Mouse (Mus musculus): Measurements from ENCODE around the gene Hcrtr2. TPM values are rescaled to one million over a fixed set of nuclear protein-coding genes. Genes with fewer than 3 reads are reported as not detected.

Hcrtr2 gene
- total and polyA plus RNA-seq, 2 experiments from 2014 or later: 4.5 to 8.2 TPM

DNA sequence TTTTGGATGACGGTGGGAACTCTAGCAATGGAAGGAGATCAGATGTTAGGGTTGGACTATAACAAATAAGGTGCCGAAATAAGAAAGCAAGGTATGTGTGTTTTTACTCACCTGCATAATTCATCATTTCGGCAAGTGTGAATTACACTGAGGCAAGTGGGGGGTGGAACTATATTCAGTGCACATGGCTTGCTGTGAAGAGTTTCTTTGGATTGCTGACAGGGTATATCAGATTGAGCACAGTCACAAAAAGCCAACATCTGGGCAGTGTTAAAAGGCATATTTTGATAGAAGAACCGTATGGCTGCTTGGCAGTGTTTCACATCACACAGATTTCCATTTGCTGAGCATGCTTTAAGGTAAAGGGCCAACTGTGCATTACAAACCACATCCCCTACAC, 126.7 kb downstream of the Hcrtr2 start:
- Histone ChIP-seq H3K27me3 (ENCODE audit: insufficient read depth, low read length) (no peaks in the 10 kb centered on the region), H3K36me3 (ENCODE audit: insufficient read depth) (no peaks in the 10 kb centered on the region), H3K4me3 (ENCODE audit: low read depth, low read length) (no peak overlapping the region), H3K9ac (no peak overlapping the region), H3K4me1 (ENCODE audit: insufficient read depth) (no peaks in the 10 kb centered on the region), H3K27ac (ENCODE audit: low read depth, low read length) (no peak overlapping the region), H3K9me3 (ENCODE audit: low read length) (no peaks in the 10 kb centered on the region), H3K4me2 (ENCODE audit: low read depth) (no peak overlapping the region)
- TF ChIP-seq CTCF (IDR thresholded peaks at IDR 0.05; ENCODE audit: low read depth): no peak
- ATAC-seq: peak; percentile 42; the same call in 1 of the 2 replicates
- 66% methylated on average over 4 of the region's 4 CpGs for WGBS
- DNase-seq: peak; percentile 20

DNA sequence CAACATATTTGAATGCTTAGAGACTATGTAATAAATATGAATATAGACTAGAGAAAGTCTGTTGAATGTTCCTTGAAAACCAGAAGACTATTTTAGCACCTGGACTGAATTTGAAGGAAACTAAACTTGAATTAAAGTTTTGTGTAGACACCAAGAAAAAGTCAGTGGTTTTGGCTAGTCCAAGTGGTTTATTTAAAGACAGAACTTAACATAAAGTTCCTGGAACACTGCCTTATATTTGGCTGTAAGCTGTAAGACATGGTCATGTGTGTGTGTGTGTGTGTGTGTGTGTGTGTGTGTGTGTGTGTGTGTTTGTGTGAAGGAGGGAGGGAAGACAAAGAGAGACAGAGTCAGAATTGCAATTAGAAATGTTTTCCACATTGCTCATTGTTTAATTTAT, 144.4 kb downstream of the Hcrtr2 start:
- no peak overlapping the region for H3K27ac ChIP-seq (ENCODE audit: low read depth, low read length)
- no peaks in the 10 kb centered on the region for H3K9me3 ChIP-seq (ENCODE audit: low read length)
- no peak overlapping the region for H3K9ac ChIP-seq
- no peak overlapping the region for H3K4me2 ChIP-seq (ENCODE audit: low read depth)
- ATAC-seq (no peak), DNase-seq (no peak)
- no peak overlapping the region for H3K4me3 ChIP-seq (ENCODE audit: low read depth, low read length)
- no peaks in the 10 kb centered on the region for H3K4me1 ChIP-seq (ENCODE audit: insufficient read depth)
- no peaks in the 10 kb centered on the region for H3K36me3 ChIP-seq (ENCODE audit: insufficient read depth)
- no peaks in the 10 kb centered on the region for H3K27me3 ChIP-seq (ENCODE audit: insufficient read depth, low read length)
- TF ChIP-seq CTCF (IDR thresholded peaks at IDR 0.05; ENCODE audit: low read depth): no peak

Other genes with a start within 250 kb of the Hcrtr2 start
- not detected in 2 replicates for gene Gfral, start 110.2 kb downstream of the Hcrtr2 start, total RNA-seq (2014; rRNA removed)
- not detected in 2 replicates for gene Gfral, start 110.2 kb downstream of the Hcrtr2 start, polyA plus RNA-seq (2015; fragmentation: Nextera tagmentation; extraction: Ambion mirVana)
- 0.08 and 0.10 TPM in 2 replicates for gene Fam83b, start 243.3 kb upstream of the Hcrtr2 start, total RNA-seq (2014; rRNA removed)
- gene Fam83b, start 243.3 kb upstream of the Hcrtr2 start, polyA plus RNA-seq (2015; fragmentation: Nextera tagmentation; extraction: Ambion mirVana): 0.04 and 0.18 TPM in 2 replicates